Mouse (Mus musculus) hindbrain, embryonic 15.5 days (tissue): ENCODE data around the gene Dap. TPM values are rescaled to one million over a fixed set of nuclear protein-coding genes. Genes with fewer than 3 reads are reported as not detected.

Experiments
- ATAC-seq: fragments of 200-750 bp; cut with Nextera tagmentation; 2 replicates; pipeline ENCODE4 v1.8.0; 2017; ENCODE audit warnings: low read depth, moderate number of reproducible peaks, moderate TSS enrichment; ENCODE audit not compliant: low FRiP score
- H3K27ac ChIP-seq: fragments of 300-500 bp; sonication (generic); replicated peaks from 2 replicates; pipeline ENCODE4 v1.5.1; 2015; ENCODE audit warnings: mild to moderate bottlenecking, inconsistent platforms
- H3K27me3 ChIP-seq: fragments of 300-500 bp; sonication (generic); 2 replicates; pipeline ENCODE4 v1.6.1; 2015; ENCODE audit warnings: control low read depth, inconsistent platforms
- H3K36me3 ChIP-seq: fragments of 300-500 bp; sonication (generic); 2 replicates; pipeline ENCODE4 v1.6.1; 2015; ENCODE audit warnings: control low read depth, inconsistent platforms
- H3K4me1 ChIP-seq: fragments of 300-500 bp; sonication (generic); replicated peaks from 2 replicates; pipeline ENCODE4 v1.6.1; 2015; ENCODE audit warnings: control low read depth, inconsistent platforms
- H3K4me2 ChIP-seq: fragments of 300-500 bp; sonication (generic); 2 replicates; pipeline ENCODE4 v1.6.1; 2015; ENCODE audit warnings: moderate library complexity, mild to moderate bottlenecking, inconsistent platforms
- H3K4me3 ChIP-seq: fragments of 300-500 bp; sonication (generic); 2 replicates; pipeline ENCODE4 v1.5.1; 2015; ENCODE audit warnings: mild to moderate bottlenecking, inconsistent platforms
- H3K9ac ChIP-seq: fragments of 300-500 bp; sonication (generic); 2 replicates; pipeline ENCODE4 v1.6.1; 2015; ENCODE audit warnings: inconsistent platforms
- H3K9me3 ChIP-seq: fragments of 300-500 bp; sonication (generic); 2 replicates; pipeline ENCODE4 v1.6.1; 2016; ENCODE audit warnings: control low read depth, inconsistent platforms
- WGBS: fragments of 180-500 bp; shearing (Covaris S2); methylation state at CpG from one replicate; pipeline ENCODE4 v1.1.7; 2015; 5-methylcytosine and 5-hydroxymethylcytosine counted together
- polyA plus RNA-seq: library from polyadenylated mRNA; unstranded; fragments of >200 nt; fragmentation: Nextera tagmentation; extraction: Ambion mirVana; gene quantifications from 2 replicates; pipeline ENCODE4 v1.2.1, GENCODE M21; 2015

The Dap gene
- polyA plus RNA-seq, 1 experiment from 2014 or later = 30.4 TPM

- 89% methylated on average over 3 of the region's 3 CpGs for WGBS
- no peak overlapping the region for H3K4me3 ChIP-seq
- H3K4me1 ChIP-seq = peaks cover 8% of the 10 kb centered on the region; the same call in 1 of the 2 replicates
- ATAC-seq = no peak
- no peaks in the 10 kb centered on the region for H3K36me3 ChIP-seq
- H3K27ac ChIP-seq = no peak overlapping the region
- no peak overlapping the region for H3K9ac ChIP-seq
- H3K9me3 ChIP-seq = no peaks in the 10 kb centered on the region
- H3K27me3 ChIP-seq = no peaks in the 10 kb centered on the region
- H3K4me2 ChIP-seq = no peak overlapping the region
Observed at GRCm38 (mm10) chr15:31285695-31286094, 61.6 kb downstream of the Dap start.

GRCm38 (mm10) chr15:31292627-31293026 is 68.5 kb downstream of the Dap start:
- H3K4me1 ChIP-seq = peaks cover 10% of the 10 kb centered on the region
- peaks cover 9% of the 10 kb centered on the region; the same call in 1 of the 2 replicates for H3K27me3 ChIP-seq
- H3K9me3 ChIP-seq = no peaks in the 10 kb centered on the region
- no peaks in the 10 kb centered on the region for H3K36me3 ChIP-seq
- no peak overlapping the region for H3K4me2 ChIP-seq
- H3K9ac ChIP-seq = no peak overlapping the region
- ATAC-seq = no peak
- 49% methylated on average over 3 of the region's 3 CpGs for WGBS
- H3K4me3 ChIP-seq = no peak overlapping the region
- H3K27ac ChIP-seq = no peak overlapping the region

GRCm38 (mm10) chr15:31294311-31294710 is 70.2 kb downstream of the Dap start:
- Histone ChIP-seq H3K9ac (no peak overlapping the region), H3K4me2 (no peak overlapping the region), H3K27ac (no peak overlapping the region), H3K4me3 (no peak overlapping the region), H3K4me1 (peaks cover 17% of the 10 kb centered on the region), H3K36me3 (no peaks in the 10 kb centered on the region), H3K9me3 (no peaks in the 10 kb centered on the region), H3K27me3 (peaks cover 9% of the 10 kb centered on the region; the same call in 1 of the 2 replicates)
- WGBS = 21% methylated on average over 2 of the region's 2 CpGs
- no peak for ATAC-seq

GRCm38 (mm10) chr15:31296882-31297776 is 73.0 kb downstream of the Dap start:
- peak; percentile 57 for ATAC-seq
- no peaks in the 10 kb centered on the region for H3K9me3 ChIP-seq
- H3K4me3 ChIP-seq = peak overlapping the region; percentile 38
- H3K27ac ChIP-seq = no peak overlapping the region
- H3K27me3 ChIP-seq = peaks cover 9% of the 10 kb centered on the region; the same call in 1 of the 2 replicates
- 7% methylated on average over 40 of the region's 40 CpGs for WGBS
- H3K4me2 ChIP-seq = peak overlapping the region; percentile 78
- H3K4me1 ChIP-seq = peaks cover 26% of the 10 kb centered on the region
- H3K36me3 ChIP-seq = no peaks in the 10 kb centered on the region
- peak overlapping the region; percentile 41; the same call in 1 of the 2 replicates for H3K9ac ChIP-seq

GRCm38 (mm10) chr15:31297777-31298137 is 73.6 kb downstream of the Dap start:
- Histone ChIP-seq H3K4me3 (peak overlapping the region; percentile 38), H3K27ac (no peak overlapping the region), H3K9ac (peak overlapping the region; percentile 41; the same call in 1 of the 2 replicates), H3K27me3 (peaks cover 9% of the 10 kb centered on the region; the same call in 1 of the 2 replicates), H3K4me2 (peak overlapping the region; percentile 78), H3K9me3 (no peaks in the 10 kb centered on the region), H3K36me3 (no peaks in the 10 kb centered on the region), H3K4me1 (peaks cover 26% of the 10 kb centered on the region)
- peak; percentile 42 for ATAC-seq
- 16% methylated on average over 13 of the region's 13 CpGs for WGBS

- Histone ChIP-seq H3K27me3 (peaks cover 8% of the 10 kb centered on the region; the same call in 1 of the 2 replicates), H3K4me2 (no peak overlapping the region), H3K27ac (no peak overlapping the region), H3K9ac (no peak overlapping the region), H3K4me3 (no peak overlapping the region), H3K9me3 (no peaks in the 10 kb centered on the region), H3K36me3 (no peaks in the 10 kb centered on the region), H3K4me1 (peaks cover 26% of the 10 kb centered on the region)
- WGBS = 50% methylated on average over 6 of the region's 6 CpGs
- ATAC-seq = peak; percentile 46; the same call in 1 of the 2 replicates
Observed at GRCm38 (mm10) chr15:31299258-31299917, 75.3 kb downstream of the Dap start.

- Histone ChIP-seq H3K36me3 (no peaks in the 10 kb centered on the region), H3K4me1 (peaks cover 19% of the 10 kb centered on the region), H3K4me3 (no peak overlapping the region), H3K9ac (no peak overlapping the region), H3K9me3 (no peaks in the 10 kb centered on the region), H3K4me2 (no peak overlapping the region), H3K27ac (no peak overlapping the region), H3K27me3 (no peaks in the 10 kb centered on the region)
- 73% methylated on average over 12 of the region's 12 CpGs for WGBS
- no peak for ATAC-seq
Observed at GRCm38 (mm10) chr15:31302293-31302990, 78.3 kb downstream of the Dap start.

GRCm38 (mm10) chr15:31304302-31304701 is 80.2 kb downstream of the Dap start:
- 92% methylated on average over 3 of the region's 3 CpGs for WGBS
- no peak overlapping the region for H3K4me3 ChIP-seq
- H3K27me3 ChIP-seq = no peaks in the 10 kb centered on the region
- no peak overlapping the region for H3K9ac ChIP-seq
- no peak overlapping the region for H3K4me2 ChIP-seq
- no peaks in the 10 kb centered on the region for H3K9me3 ChIP-seq
- no peak overlapping the region for H3K27ac ChIP-seq
- peaks cover 10% of the 10 kb centered on the region for H3K4me1 ChIP-seq
- no peak for ATAC-seq
- no peaks in the 10 kb centered on the region for H3K36me3 ChIP-seq

GRCm38 (mm10) chr15:31305181-31305580 is 81.1 kb downstream of the Dap start:
- no peaks in the 10 kb centered on the region for H3K9me3 ChIP-seq

GRCm38 (mm10) chr15:31306726-31307125 is 82.6 kb downstream of the Dap start:
- H3K4me2 ChIP-seq = no peak overlapping the region
- H3K36me3 ChIP-seq = no peaks in the 10 kb centered on the region
- H3K9me3 ChIP-seq = no peaks in the 10 kb centered on the region
- H3K27me3 ChIP-seq = no peaks in the 10 kb centered on the region
- no peak overlapping the region for H3K4me3 ChIP-seq
- WGBS = 84% methylated on average over 4 of the region's 4 CpGs
- H3K27ac ChIP-seq = no peak overlapping the region
- ATAC-seq = no peak
- H3K9ac ChIP-seq = no peak overlapping the region
- no peaks in the 10 kb centered on the region for H3K4me1 ChIP-seq

More at GRCm38 (mm10) chr15:31305181-31305580, 81.1 kb downstream of the Dap start:
- H3K4me2 ChIP-seq = no peak overlapping the region
- H3K27me3 ChIP-seq = no peaks in the 10 kb centered on the region
- no peaks in the 10 kb centered on the region for H3K36me3 ChIP-seq
- H3K4me1 ChIP-seq = peaks cover 1% of the 10 kb centered on the region
- 44% methylated on average over 6 of the region's 6 CpGs for WGBS
- H3K9ac ChIP-seq = no peak overlapping the region
- ATAC-seq = no peak
- H3K27ac ChIP-seq = no peak overlapping the region
- no peak overlapping the region for H3K4me3 ChIP-seq

- WGBS = 74% methylated on average over 15 of the region's 15 CpGs
Observed at GRCm38 (mm10) chr15:31309526-31309925, 85.4 kb downstream of the Dap start.

More at GRCm38 (mm10) chr15:31309526-31309925, 85.4 kb downstream of the Dap start:
- H3K27me3 ChIP-seq = no peaks in the 10 kb centered on the region
- no peak for ATAC-seq
- no peaks in the 10 kb centered on the region for H3K4me1 ChIP-seq
- H3K9ac ChIP-seq = no peak overlapping the region
- H3K9me3 ChIP-seq = no peaks in the 10 kb centered on the region
- no peak overlapping the region for H3K4me3 ChIP-seq
- H3K4me2 ChIP-seq = no peak overlapping the region
- no peak overlapping the region for H3K27ac ChIP-seq
- H3K36me3 ChIP-seq = no peaks in the 10 kb centered on the region
